Mouse (Mus musculus): Measurements from ENCODE around the gene Fbxl15. TPM values are rescaled to one million over a fixed set of nuclear protein-coding genes. Genes with fewer than 3 reads are reported as not detected.

Gene Fbxl15
- total and polyA plus RNA-seq, 2 experiments from 2014 or later, result 37.2 to 50.3 TPM

DNA sequence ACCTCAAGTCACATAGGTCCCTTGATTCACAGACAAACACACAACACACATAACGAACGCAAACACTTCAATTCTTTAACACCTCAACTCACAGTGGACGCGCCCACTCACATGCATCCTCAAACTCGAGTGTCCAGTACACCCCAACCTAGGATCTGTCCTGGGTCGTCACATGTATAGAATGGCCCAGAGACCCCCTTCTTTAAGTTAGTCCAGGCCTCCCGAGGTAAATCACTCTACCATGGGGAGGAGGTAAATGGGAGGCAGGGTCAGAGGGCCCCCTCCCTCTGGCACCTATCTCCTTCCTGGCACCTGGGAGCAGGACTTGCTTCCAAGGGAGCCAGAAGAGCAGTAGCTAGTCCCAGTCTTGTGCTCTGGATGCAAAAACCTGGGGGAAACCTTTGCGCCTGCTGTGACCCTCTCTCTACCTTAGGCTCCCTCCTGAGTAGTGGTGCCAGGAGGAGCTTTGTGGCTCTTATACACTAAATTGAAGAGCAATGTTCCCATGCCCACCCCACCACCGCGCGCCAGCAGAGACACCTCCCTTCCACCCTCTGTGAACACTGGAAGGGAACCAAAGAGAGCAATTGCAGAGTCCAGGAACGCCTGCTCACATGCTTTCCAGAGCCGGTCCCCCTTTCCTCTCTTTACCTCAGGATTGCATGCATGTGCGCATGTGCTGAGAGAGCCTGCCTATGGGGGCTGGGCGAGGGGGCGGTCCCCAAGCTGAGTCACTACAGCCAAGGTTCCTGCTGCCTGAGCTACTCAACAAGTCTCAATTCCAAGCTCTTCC lies 9.2 kb upstream of the Fbxl15 start:
- 0 out of 2 replicates have a peak, but pooled peaks cover 17% of the 10 kb centered on the region for H3K27me3 ChIP-seq (ENCODE audit: insufficient read depth, low read length)
- H3K27ac ChIP-seq (ENCODE audit: low read depth, low read length), result peak overlapping the region; percentile 54; the same call in 1 of the 2 replicates
- 0 out of 2 replicates have a peak overlapping the region, but pooled peaks have one; percentile 59 for H3K9ac ChIP-seq
- DNase-seq (peak; percentile 89), ATAC-seq (peak; percentile 70)
- peak overlapping the region; percentile 64 for H3K4me3 ChIP-seq (ENCODE audit: low read depth, low read length)
- peak overlapping the region; percentile 83 for H3K4me2 ChIP-seq (ENCODE audit: low read depth)
- no peaks in the 10 kb centered on the region for H3K9me3 ChIP-seq (ENCODE audit: low read length)
- peaks cover 30% of the 10 kb centered on the region for H3K4me1 ChIP-seq (ENCODE audit: insufficient read depth)
- WGBS, result 11% methylated on average over 16 of the region's 16 CpGs
- TF ChIP-seq CTCF (IDR thresholded peaks at IDR 0.05; ENCODE audit: low read depth), result no peak
- peaks cover 15% of the 10 kb centered on the region for H3K36me3 ChIP-seq (ENCODE audit: insufficient read depth)

DNA sequence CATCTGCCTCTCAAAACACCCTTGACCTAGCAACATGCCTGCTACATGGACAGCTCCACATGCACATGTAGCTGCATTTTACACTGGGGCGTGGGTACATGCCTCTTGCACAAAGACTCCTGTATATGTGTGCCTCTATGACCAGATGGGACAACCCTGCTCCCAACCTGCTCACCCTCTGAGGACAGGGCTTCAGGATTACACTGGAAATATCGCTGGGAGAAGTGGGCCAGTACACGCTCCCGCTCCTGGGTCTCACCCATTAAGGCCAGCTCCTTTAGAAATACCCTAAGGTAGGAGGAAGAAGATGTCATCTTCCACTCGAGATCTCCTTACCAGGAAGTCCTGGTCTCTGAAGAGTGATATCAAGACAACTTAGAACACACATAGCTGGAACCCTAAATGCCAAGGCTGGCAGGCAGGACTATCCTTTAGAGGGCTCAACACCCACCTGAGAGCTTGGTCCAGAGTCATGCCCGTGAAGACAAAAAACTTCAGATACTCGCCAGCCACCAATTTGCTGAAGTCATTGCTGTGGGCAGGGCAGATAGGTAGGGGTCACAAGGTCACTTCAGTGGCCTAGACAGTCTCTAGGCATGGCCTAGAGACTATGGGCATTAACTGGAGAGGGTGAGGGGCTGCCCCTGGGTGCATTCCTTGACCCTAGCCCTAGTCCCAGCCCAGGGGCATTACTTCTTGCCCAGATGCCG lies 7.8 kb upstream of the Fbxl15 start:
- no peak overlapping the region for H3K4me2 ChIP-seq (ENCODE audit: low read depth)
- peaks cover 34% of the 10 kb centered on the region for H3K4me1 ChIP-seq (ENCODE audit: insufficient read depth)
- no peak overlapping the region for H3K4me3 ChIP-seq (ENCODE audit: low read depth, low read length)
- H3K27me3 ChIP-seq (ENCODE audit: insufficient read depth, low read length), result 0 out of 2 replicates have a peak, but pooled peaks cover 16% of the 10 kb centered on the region
- TF ChIP-seq CTCF (IDR thresholded peaks at IDR 0.05; ENCODE audit: low read depth), result no peak
- no peak for DNase-seq
- ATAC-seq, result no peak
- no peak overlapping the region for H3K27ac ChIP-seq (ENCODE audit: low read depth, low read length)
- WGBS, result 84% methylated on average over 8 of the region's 8 CpGs
- no peak overlapping the region for H3K9ac ChIP-seq
- peaks cover 9% of the 10 kb centered on the region; the same call in 1 of the 2 replicates for H3K36me3 ChIP-seq (ENCODE audit: insufficient read depth)
- no peaks in the 10 kb centered on the region for H3K9me3 ChIP-seq (ENCODE audit: low read length)

DNA sequence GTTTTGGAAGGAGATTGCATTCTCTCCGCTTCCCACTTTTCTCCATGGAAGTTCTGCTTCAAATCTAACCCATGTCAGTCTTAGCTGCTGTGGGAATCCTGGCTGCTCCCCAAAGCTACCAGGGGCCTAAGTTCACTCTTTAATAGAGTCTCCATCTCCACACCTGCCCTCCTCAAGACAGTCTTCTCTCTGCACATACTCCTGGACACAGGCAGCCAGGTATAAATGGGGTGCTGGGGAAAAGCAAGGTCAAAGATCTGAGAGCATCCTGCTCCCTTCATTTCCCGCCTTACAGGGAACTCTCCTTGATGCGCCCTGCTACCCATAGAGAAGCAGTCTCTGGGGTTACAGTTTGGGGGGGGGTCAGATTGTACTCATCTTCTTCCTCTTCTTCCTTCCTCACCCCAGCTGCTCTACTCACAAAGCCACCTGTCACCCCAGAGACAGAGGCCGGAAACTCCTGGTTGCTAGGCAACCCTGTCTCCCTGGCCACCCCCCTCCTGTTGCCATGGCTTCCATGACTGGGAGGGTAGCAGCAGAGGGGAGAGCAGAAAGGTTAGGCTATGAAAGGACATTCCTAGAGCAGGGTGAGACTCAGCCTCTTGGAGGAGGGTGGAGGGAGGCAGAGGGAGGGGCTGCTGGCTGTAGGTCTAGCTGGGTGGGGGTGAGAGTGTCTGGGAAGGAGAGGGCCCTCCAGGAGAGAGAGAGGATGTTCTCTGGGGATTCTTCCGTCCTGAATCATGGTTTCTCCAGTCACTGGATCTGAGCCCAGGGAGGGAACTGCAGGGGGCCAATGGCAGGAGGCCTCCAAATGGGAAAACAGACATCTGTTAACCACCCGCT lies 6.7 kb upstream of the Fbxl15 start:
- Histone ChIP-seq H3K4me1 (ENCODE audit: insufficient read depth) (peaks cover 34% of the 10 kb centered on the region), H3K27me3 (ENCODE audit: insufficient read depth, low read length) (0 out of 2 replicates have a peak, but pooled peaks cover 5% of the 10 kb centered on the region), H3K27ac (ENCODE audit: low read depth, low read length) (peak overlapping the region; percentile 66), H3K36me3 (ENCODE audit: insufficient read depth) (peaks cover 9% of the 10 kb centered on the region; the same call in 1 of the 2 replicates), H3K4me2 (ENCODE audit: low read depth) (peak overlapping the region; percentile 35), H3K9ac (no peak overlapping the region), H3K4me3 (ENCODE audit: low read depth, low read length) (no peak overlapping the region), H3K9me3 (ENCODE audit: low read length) (no peaks in the 10 kb centered on the region)
- 14% methylated on average over 6 of the region's 6 CpGs for WGBS
- ATAC-seq (peak; percentile 23), DNase-seq (peak; percentile 60)
- TF ChIP-seq CTCF (IDR thresholded peaks at IDR 0.05; ENCODE audit: low read depth), result no peak

DNA sequence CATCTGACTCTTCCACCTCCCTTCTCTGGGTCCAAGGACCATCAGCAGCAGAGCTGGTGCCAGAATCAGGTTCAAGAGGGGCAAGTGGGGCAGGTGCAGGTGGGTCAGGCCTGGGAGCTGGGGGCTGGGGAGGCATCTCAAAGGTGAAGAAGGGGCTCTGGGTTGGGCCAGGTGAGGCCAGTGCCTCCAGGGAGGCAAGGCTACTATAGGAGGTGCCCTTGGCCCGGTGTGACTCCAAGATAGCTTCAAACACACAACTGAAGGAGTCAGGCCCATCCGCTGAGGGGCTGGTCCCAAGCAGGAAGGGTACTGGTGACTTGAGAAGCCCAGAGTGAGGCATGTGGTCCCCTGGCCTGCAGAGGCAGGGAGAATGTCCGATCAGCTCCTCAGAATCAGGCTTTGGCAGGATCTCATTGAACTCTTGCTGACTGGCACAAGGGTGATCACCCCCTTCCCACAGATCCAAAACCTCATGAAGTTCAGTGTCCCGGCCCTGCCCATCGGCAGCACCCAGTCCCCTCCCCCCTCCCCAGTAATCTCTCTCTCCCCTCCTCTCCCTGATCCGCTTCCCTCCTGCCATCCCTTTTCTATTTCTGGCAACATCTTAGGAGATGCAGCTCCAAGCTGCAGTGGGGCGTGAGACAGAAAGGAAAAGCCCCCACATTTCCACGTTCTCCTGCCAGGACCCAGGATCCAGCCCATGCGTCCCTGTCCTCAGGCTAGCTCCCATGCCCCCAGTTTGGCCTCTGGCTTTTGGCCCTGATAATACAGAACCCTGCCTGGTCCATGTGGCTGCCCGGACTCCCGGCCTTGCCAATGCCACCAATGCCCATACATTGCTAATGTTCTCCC lies 5.6 kb upstream of the Fbxl15 start:
- Histone ChIP-seq H3K9ac (0 out of 2 replicates have a peak overlapping the region, but pooled peaks have one; percentile 33), H3K4me1 (ENCODE audit: insufficient read depth) (peaks cover 27% of the 10 kb centered on the region), H3K27me3 (ENCODE audit: insufficient read depth, low read length) (no peaks in the 10 kb centered on the region), H3K36me3 (ENCODE audit: insufficient read depth) (peaks cover 9% of the 10 kb centered on the region; the same call in 1 of the 2 replicates), H3K9me3 (ENCODE audit: low read length) (no peaks in the 10 kb centered on the region), H3K4me2 (ENCODE audit: low read depth) (peak overlapping the region; percentile 35), H3K4me3 (ENCODE audit: low read depth, low read length) (no peak overlapping the region), H3K27ac (ENCODE audit: low read depth, low read length) (peak overlapping the region; percentile 66)
- ATAC-seq (no peak), DNase-seq (no peak)
- no peak for TF ChIP-seq CTCF (IDR thresholded peaks at IDR 0.05; ENCODE audit: low read depth)
- WGBS, result 50% methylated on average over 11 of the region's 11 CpGs

DNA sequence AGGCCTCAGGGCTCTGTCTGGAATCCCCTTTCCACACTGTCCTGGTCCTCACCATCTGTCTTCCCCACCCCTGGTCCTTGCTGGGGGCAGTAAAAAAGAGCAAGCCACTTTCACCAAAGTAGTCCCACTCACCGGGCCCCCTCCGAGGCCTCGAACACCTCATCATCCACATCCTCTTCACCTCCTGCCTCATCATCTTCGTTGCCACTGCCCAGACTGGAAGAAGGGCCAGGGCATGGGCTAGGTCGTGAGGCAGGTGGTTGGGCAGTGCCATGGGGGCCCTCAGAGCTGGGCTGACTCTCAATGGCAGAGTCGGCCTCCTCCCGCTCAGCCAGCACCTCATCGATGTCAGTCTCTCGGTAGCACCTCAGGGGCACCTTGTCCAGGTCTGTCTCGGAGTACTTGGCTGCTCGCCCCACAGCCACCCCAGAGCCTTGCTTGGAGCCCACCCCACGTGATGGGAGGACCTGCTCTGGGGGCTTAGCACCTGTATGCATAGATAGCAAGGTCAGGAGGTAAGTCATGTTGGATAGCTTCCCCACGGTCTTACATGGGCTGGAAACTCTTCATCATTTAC lies 4.9 kb upstream of the Fbxl15 start:
- peaks cover 26% of the 10 kb centered on the region for H3K4me1 ChIP-seq (ENCODE audit: insufficient read depth)
- ATAC-seq (no peak), DNase-seq (no peak)
- no peak overlapping the region for H3K27ac ChIP-seq (ENCODE audit: low read depth, low read length)
- WGBS, result 83% methylated on average over 13 of the region's 13 CpGs
- H3K4me2 ChIP-seq (ENCODE audit: low read depth), result peak overlapping the region; percentile 35; the same call in 1 of the 2 replicates
- no peak for TF ChIP-seq CTCF (IDR thresholded peaks at IDR 0.05; ENCODE audit: low read depth)
- peaks cover 9% of the 10 kb centered on the region; the same call in 1 of the 2 replicates for H3K36me3 ChIP-seq (ENCODE audit: insufficient read depth)
- no peaks in the 10 kb centered on the region for H3K9me3 ChIP-seq (ENCODE audit: low read length)
- 0 out of 2 replicates have a peak overlapping the region, but pooled peaks have one; percentile 25 for H3K9ac ChIP-seq
- no peak overlapping the region for H3K4me3 ChIP-seq (ENCODE audit: low read depth, low read length)
- no peaks in the 10 kb centered on the region for H3K27me3 ChIP-seq (ENCODE audit: insufficient read depth, low read length)

Measured in forebrain, postnatal 0 days (tissue).